Mouse (Mus musculus) heart, embryonic 13.5 days (tissue): Measurements from ENCODE around the gene Nalcn. TPM values are rescaled to one million over a fixed set of nuclear protein-coding genes. Genes with fewer than 3 reads are reported as not detected.

Experiments used
- ATAC-seq: fragments of 200-750 bp; cut with Nextera tagmentation; 2 replicates; pipeline ENCODE4 v1.8.0; 2017; ENCODE audit warnings: moderate TSS enrichment; ENCODE audit not compliant: insufficient number of reproducible peaks, low FRiP score, low TSS enrichment; ENCODE audit errors: extremely low read depth
- H3K27ac ChIP-seq: fragments of 300-500 bp; sonication (generic); replicated peaks from 2 replicates; pipeline ENCODE4 v1.5.1; 2015; ENCODE audit warnings: moderate library complexity, mild to moderate bottlenecking, inconsistent platforms
- H3K27me3 ChIP-seq: fragments of 300-500 bp; sonication (generic); replicated peaks from 2 replicates; pipeline ENCODE4 v1.6.1; 2015; ENCODE audit warnings: mild to moderate bottlenecking, inconsistent platforms
- H3K36me3 ChIP-seq: fragments of 300-500 bp; sonication (generic); 2 replicates; pipeline ENCODE4 v1.6.1; 2015; ENCODE audit warnings: mild to moderate bottlenecking, inconsistent platforms
- H3K4me1 ChIP-seq: fragments of 300-500 bp; sonication (generic); 2 replicates; pipeline ENCODE4 v1.6.1; 2015; ENCODE audit warnings: inconsistent platforms
- H3K4me2 ChIP-seq: fragments of 300-500 bp; sonication (generic); 2 replicates; pipeline ENCODE4 v1.6.1; 2015; ENCODE audit warnings: inconsistent platforms, mild to moderate bottlenecking, moderate library complexity
- H3K4me3 ChIP-seq: fragments of 300-500 bp; sonication (generic); 2 replicates; pipeline ENCODE4 v1.5.1; 2015; ENCODE audit warnings: moderate library complexity, mild to moderate bottlenecking, inconsistent platforms
- H3K9ac ChIP-seq: fragments of 300-500 bp; sonication (generic); 2 replicates; pipeline ENCODE4 v1.6.1; 2015; ENCODE audit warnings: inconsistent platforms, mild to moderate bottlenecking, moderate library complexity
- H3K9me3 ChIP-seq: fragments of 300-500 bp; sonication (generic); 2 replicates; pipeline ENCODE4 v1.6.1; 2016; ENCODE audit warnings: inconsistent platforms
- WGBS: fragments of 180-500 bp; shearing (Covaris S2); methylation state at CpG from one replicate; pipeline ENCODE4 v1.1.7; 2015; ENCODE audit warnings: mixed read lengths; 5-methylcytosine and 5-hydroxymethylcytosine counted together
- polyA plus RNA-seq: library from polyadenylated mRNA; unstranded; fragments of >200 nt; fragmentation: Nextera tagmentation; extraction: Ambion mirVana; gene quantifications from 2 replicates; pipeline ENCODE4 v1.2.1, GENCODE M21; 2015

Nalcn gene
- polyA plus RNA-seq, 1 experiment from 2014 or later, result 0.19 TPM

- H3K4me1 ChIP-seq, result no peaks in the 10 kb centered on the region
- H3K9ac ChIP-seq, result no peak overlapping the region
- H3K36me3 ChIP-seq, result no peaks in the 10 kb centered on the region
- H3K27me3 ChIP-seq, result no peaks in the 10 kb centered on the region
- no peaks in the 10 kb centered on the region for H3K9me3 ChIP-seq
- no peak overlapping the region for H3K4me3 ChIP-seq
- no peak overlapping the region for H3K4me2 ChIP-seq
- H3K27ac ChIP-seq, result no peak overlapping the region
- no peak for ATAC-seq
Observed at GRCm38 (mm10) chr14:123495544-123495943, 131.4 kb downstream of the Nalcn start.

DNA sequence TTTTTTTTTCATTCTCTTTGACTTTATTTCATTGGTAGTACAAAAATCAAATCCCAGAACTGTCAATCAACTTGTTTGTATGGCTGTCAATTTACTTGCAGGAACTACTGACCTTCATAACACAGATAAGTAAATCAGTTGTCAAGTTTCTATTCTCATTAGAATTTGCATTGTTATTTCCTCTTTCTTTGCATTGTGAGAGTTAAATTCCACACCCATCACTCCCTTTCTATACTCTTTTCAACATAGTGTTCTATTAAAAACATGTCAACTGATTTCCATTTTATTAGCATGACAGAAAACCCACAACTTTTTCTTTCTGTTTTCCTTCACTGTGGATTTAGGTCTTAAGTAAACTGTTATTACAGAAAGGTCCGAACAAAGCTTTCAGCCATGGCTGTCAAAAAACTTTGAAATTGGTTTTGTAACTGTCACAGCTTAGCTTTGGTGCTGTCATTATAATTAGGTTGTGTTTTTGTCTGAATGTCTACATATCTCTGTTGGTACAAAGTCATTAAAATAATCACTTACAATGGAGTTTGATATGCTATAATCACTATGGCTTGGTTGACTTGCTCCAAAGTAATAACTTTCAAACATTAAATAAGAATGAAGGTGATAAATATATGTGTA, 138.3 kb downstream of the Nalcn start:
- Histone ChIP-seq H3K36me3 (no peaks in the 10 kb centered on the region), H3K9ac (no peak overlapping the region), H3K4me1 (no peaks in the 10 kb centered on the region), H3K4me2 (no peak overlapping the region), H3K27ac (no peak overlapping the region), H3K9me3 (no peaks in the 10 kb centered on the region), H3K4me3 (no peak overlapping the region), H3K27me3 (no peaks in the 10 kb centered on the region)
- WGBS, result 65% methylated on average over 1 of the region's 1 CpGs
- no peak for ATAC-seq

GRCm38 (mm10) chr14:123462026-123462425, 164.9 kb downstream of the Nalcn start:
- H3K36me3 ChIP-seq, result no peaks in the 10 kb centered on the region
- H3K4me1 ChIP-seq, result no peaks in the 10 kb centered on the region
- H3K4me3 ChIP-seq, result no peak overlapping the region
- H3K9me3 ChIP-seq, result no peaks in the 10 kb centered on the region
- 45% methylated on average over 1 of the region's 1 CpGs for WGBS
- H3K4me2 ChIP-seq, result no peak overlapping the region
- H3K27me3 ChIP-seq, result no peaks in the 10 kb centered on the region
- no peak for ATAC-seq
- no peak overlapping the region for H3K27ac ChIP-seq
- H3K9ac ChIP-seq, result no peak overlapping the region

DNA sequence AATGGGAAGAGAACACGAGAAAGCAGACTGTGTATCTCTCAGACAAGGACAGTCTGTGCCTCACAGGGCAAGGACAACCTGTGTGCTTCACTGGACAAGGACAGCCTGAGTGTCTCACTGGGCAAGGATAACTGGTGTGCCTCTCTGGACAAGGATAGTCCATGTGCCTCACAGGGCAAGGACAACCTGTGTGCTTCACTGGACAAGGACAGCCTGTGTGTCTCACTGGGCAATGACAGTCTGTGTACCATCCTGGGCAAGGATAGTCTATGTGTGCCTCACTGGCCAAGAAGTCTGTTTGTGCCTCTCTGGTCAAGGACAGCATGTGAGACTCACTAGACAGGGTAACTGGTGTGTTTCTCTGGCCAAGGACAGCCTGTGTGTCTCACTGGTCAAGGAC, 180.9 kb downstream of the Nalcn start:
- no peaks in the 10 kb centered on the region for H3K9me3 ChIP-seq
- 58% methylated on average over 1 of the region's 1 CpGs for WGBS
- ATAC-seq, result no peak

GRCm38 (mm10) chr14:123435542-123435941, 191.4 kb downstream of the Nalcn start:
- 72% methylated on average over 3 of the region's 3 CpGs for WGBS
- Histone ChIP-seq H3K4me1 (no peaks in the 10 kb centered on the region), H3K36me3 (no peaks in the 10 kb centered on the region), H3K27me3 (no peaks in the 10 kb centered on the region), H3K9ac (no peak overlapping the region), H3K9me3 (no peaks in the 10 kb centered on the region), H3K4me2 (no peak overlapping the region), H3K4me3 (no peak overlapping the region), H3K27ac (no peak overlapping the region)
- no peak for ATAC-seq

More for the DNA sequence above, 180.9 kb downstream of the Nalcn start:
- Histone ChIP-seq H3K4me3 (no peak overlapping the region), H3K9ac (no peak overlapping the region), H3K36me3 (no peaks in the 10 kb centered on the region), H3K27ac (no peak overlapping the region), H3K4me1 (no peaks in the 10 kb centered on the region), H3K27me3 (no peaks in the 10 kb centered on the region), H3K4me2 (no peak overlapping the region)

DNA sequence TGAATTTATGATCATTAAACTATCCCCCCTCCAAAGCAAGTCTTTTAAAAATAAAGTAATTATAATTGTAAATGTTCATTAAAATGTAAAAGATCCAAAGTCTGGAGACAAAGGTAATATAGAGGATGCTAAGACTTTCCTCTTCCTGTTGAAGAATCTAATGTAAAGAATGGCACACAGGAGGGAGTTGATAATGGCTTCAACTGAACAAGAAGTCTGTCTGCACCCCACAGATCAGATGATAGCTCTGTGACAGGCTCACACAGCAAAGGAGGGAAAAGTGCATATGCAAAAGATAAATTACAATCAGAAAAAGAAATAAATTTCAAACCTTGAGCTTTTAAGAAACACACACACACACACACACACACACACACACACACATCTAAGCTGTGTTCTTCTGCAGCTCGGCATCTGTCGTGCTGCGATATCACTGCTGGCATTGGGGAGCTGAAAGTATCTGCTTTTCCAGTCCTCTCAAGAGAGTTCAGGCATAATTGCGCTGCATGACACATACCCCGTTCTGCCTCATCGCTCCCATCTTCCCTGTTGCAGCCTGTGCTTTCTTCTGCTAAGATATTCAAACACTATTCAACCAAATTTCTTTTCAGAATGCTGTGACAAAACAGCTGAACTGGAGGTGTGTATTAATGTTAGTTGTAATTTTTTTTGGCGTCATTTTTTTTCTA, 250.6 kb downstream of the Nalcn start:
- Histone ChIP-seq H3K4me1 (no peaks in the 10 kb centered on the region), H3K27ac (no peak overlapping the region), H3K36me3 (no peaks in the 10 kb centered on the region), H3K4me3 (no peak overlapping the region), H3K4me2 (no peak overlapping the region), H3K9me3 (no peaks in the 10 kb centered on the region), H3K27me3 (no peaks in the 10 kb centered on the region), H3K9ac (no peak overlapping the region)
- no peak for ATAC-seq
- WGBS, result 68% methylated on average over 7 of the region's 7 CpGs

- Histone ChIP-seq H3K4me3 (no peak overlapping the region), H3K36me3 (no peaks in the 10 kb centered on the region), H3K27ac (no peak overlapping the region), H3K27me3 (no peaks in the 10 kb centered on the region), H3K9me3 (no peaks in the 10 kb centered on the region), H3K4me2 (no peak overlapping the region), H3K9ac (no peak overlapping the region), H3K4me1 (no peaks in the 10 kb centered on the region)
- ATAC-seq, result no peak
- WGBS, result 15% methylated on average over 9 of the region's 9 CpGs
Observed at GRCm38 (mm10) chr14:123371522-123371921, 255.4 kb downstream of the Nalcn start.

GRCm38 (mm10) chr14:123359691-123360090, 267.3 kb downstream of the Nalcn start:
- H3K4me1 ChIP-seq, result no peaks in the 10 kb centered on the region
- 87% methylated on average over 1 of the region's 1 CpGs for WGBS
- H3K27ac ChIP-seq, result no peak overlapping the region
- ATAC-seq, result no peak
- no peaks in the 10 kb centered on the region for H3K9me3 ChIP-seq
- H3K4me3 ChIP-seq, result no peak overlapping the region
- no peak overlapping the region for H3K4me2 ChIP-seq
- H3K27me3 ChIP-seq, result no peaks in the 10 kb centered on the region
- H3K9ac ChIP-seq, result no peak overlapping the region
- H3K36me3 ChIP-seq, result no peaks in the 10 kb centered on the region

- Histone ChIP-seq H3K9ac (no peak overlapping the region), H3K4me2 (no peak overlapping the region), H3K27ac (no peak overlapping the region), H3K9me3 (no peaks in the 10 kb centered on the region), H3K4me1 (no peaks in the 10 kb centered on the region), H3K36me3 (no peaks in the 10 kb centered on the region), H3K27me3 (no peaks in the 10 kb centered on the region), H3K4me3 (no peak overlapping the region)
- 14% methylated on average over 6 of the region's 6 CpGs for WGBS
- ATAC-seq, result no peak
Observed at GRCm38 (mm10) chr14:123352973-123353372, 274.0 kb downstream of the Nalcn start.

GRCm38 (mm10) chr14:123331841-123332240, 295.1 kb downstream of the Nalcn start:
- WGBS, result 53% methylated on average over 1 of the region's 1 CpGs
- no peak for ATAC-seq
- H3K4me2 ChIP-seq, result no peak overlapping the region

GRCm38 (mm10) chr14:123314369-123314768, 312.6 kb downstream of the Nalcn start:
- Histone ChIP-seq H3K27ac (no peak overlapping the region), H3K27me3 (no peaks in the 10 kb centered on the region), H3K4me3 (no peak overlapping the region), H3K9ac (no peak overlapping the region), H3K36me3 (no peaks in the 10 kb centered on the region), H3K9me3 (no peaks in the 10 kb centered on the region), H3K4me1 (no peaks in the 10 kb centered on the region), H3K4me2 (no peak overlapping the region)
- ATAC-seq, result no peak
- WGBS, result 25% methylated on average over 1 of the region's 1 CpGs

More at GRCm38 (mm10) chr14:123331841-123332240, 295.1 kb downstream of the Nalcn start:
- Histone ChIP-seq H3K9me3 (0 out of 2 replicates have a peak, but pooled peaks cover 2% of the 10 kb centered on the region), H3K36me3 (no peaks in the 10 kb centered on the region), H3K27ac (no peak overlapping the region), H3K4me3 (no peak overlapping the region), H3K4me1 (no peaks in the 10 kb centered on the region), H3K9ac (no peak overlapping the region), H3K27me3 (no peaks in the 10 kb centered on the region)

GRCm38 (mm10) chr14:123312371-123312770, 314.6 kb downstream of the Nalcn start:
- no peaks in the 10 kb centered on the region for H3K36me3 ChIP-seq
- no peaks in the 10 kb centered on the region for H3K27me3 ChIP-seq
- H3K4me3 ChIP-seq, result no peak overlapping the region
- 66% methylated on average over 4 of the region's 4 CpGs for WGBS
- H3K27ac ChIP-seq, result no peak overlapping the region
- no peak overlapping the region for H3K9ac ChIP-seq
- ATAC-seq, result no peak
- no peaks in the 10 kb centered on the region for H3K9me3 ChIP-seq
- H3K4me1 ChIP-seq, result no peaks in the 10 kb centered on the region
- H3K4me2 ChIP-seq, result no peak overlapping the region
